Mouse (Mus musculus) olfactory bulb, adult 2 months (tissue): ENCODE data around the gene Lpar3.

Experiments
- CTCF ChIP-seq: fragments of 200-500 bp; IDR thresholded peaks from 2 replicates; pipeline ENCODE4 v1.5.1; 2012; ENCODE audit warnings: low read depth, mild to moderate bottlenecking, low read length, moderate library complexity; ENCODE audit not compliant: insufficient read depth
- POLR2A ChIP-seq: fragments of 200-500 bp; IDR thresholded peaks from 2 replicates; pipeline ENCODE4 v1.6.1; 2012; ENCODE audit warnings: mild to moderate bottlenecking, low read depth, low read length, moderate library complexity; ENCODE audit not compliant: insufficient read depth

DNA sequence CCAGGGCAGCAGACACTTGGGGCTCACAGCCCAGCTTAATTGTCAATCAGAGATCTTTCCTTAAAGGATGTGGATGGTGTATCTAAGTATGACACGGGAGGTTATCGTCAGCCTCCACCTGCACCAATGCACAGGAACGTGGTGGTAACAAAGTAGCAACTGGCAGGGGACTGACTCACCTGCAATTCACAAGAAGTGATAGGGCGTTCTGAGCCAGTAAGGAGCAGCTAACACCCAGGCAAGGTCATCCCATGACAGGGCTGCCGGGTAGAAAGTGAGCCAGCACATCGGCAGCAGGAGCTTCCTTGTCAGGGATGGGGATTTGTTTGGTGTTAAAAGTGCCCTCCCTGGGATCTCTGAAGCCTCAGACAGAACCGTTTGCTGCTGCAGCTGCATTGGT, 11.9 kb downstream of the Lpar3 start:
- no peak for TF ChIP-seq CTCF
- no peak for TF ChIP-seq POLR2A
